8 mouse cellular contexts compared by ENCODE assay signal in genomic region chr13:94057563-94058560, GRCm38 (mm10). TPM values are rescaled to one million over a fixed set of nuclear protein-coding genes. Genes with fewer than 3 reads are reported as not detected.
A peak's percentile ranks its signal among the peaks of the same experiment; 100 is the strongest.
DNase-seq lines count a peak whose midpoint lies in the region; ATAC-seq and TF ChIP-seq lines count a peak whose summit lies in the region.

Gene Lhfpl2, plus strand, starts transcription at chr13:94057796.

- peak; percentile 75 for ATAC-seq in embryonic facial prominence, embryonic 12.5 days (ENCODE audit: insufficient number of reproducible peaks, insufficient read depth, low FRiP score, low TSS enrichment)
- peak; percentile 70 for ATAC-seq in heart, embryonic 13.5 days (ENCODE audit: extremely low read depth, insufficient number of reproducible peaks, low FRiP score, low TSS enrichment)
- ATAC-seq in neural tube, embryonic 15.5 days (ENCODE audit: low FRiP score) = peak; percentile 79

- no peaks in the 10 kb centered on the region for H3K27me3 ChIP-seq in embryonic facial prominence, embryonic 12.5 days
- no peaks in the 10 kb centered on the region for H3K27me3 ChIP-seq in heart, embryonic 13.5 days (replicated peaks)
- H3K27me3 ChIP-seq in neural tube, embryonic 15.5 days (replicated peaks) = peaks cover 49% of the 10 kb centered on the region

- no peak for TF ChIP-seq POLR2A in lung, adult 2 months (IDR thresholded peaks at IDR 0.05; ENCODE audit: borderline replicate concordance, extremely low read depth, low read depth, low read length)

- H3K4me3 ChIP-seq in embryonic facial prominence, embryonic 12.5 days = peak within 1 kb of the TSS; percentile 86
- peak within 1 kb of the TSS; percentile 79 for H3K4me3 ChIP-seq in heart, embryonic 13.5 days
- H3K4me3 ChIP-seq in lung, adult 2 months (replicated peaks; ENCODE audit: extremely low read depth, low read depth, low read length) = peak within 1 kb of the TSS; percentile 54
- H3K4me3 ChIP-seq in neural tube, embryonic 15.5 days (replicated peaks) = peak within 1 kb of the TSS; percentile 73

- DNase-seq in spleen, postnatal 10 days (ENCODE audit: low spot score in 2 of 2) = peak; percentile 16 to 27
- DNase-seq in spleen, postnatal 36 days (ENCODE audit: low spot score in 2 of 2) = no peak
- DNase-seq in kidney, postnatal 36 days = peak; percentile 49 to 73
- DNase-seq in lung, adult 2 months = peak; percentile 43
- peak; percentile 44 for DNase-seq in urinary bladder, postnatal 25 days (ENCODE audit: low spot score)

- H3K4me2 ChIP-seq in embryonic facial prominence, embryonic 12.5 days (replicated peaks) = peak within 1 kb of the TSS; percentile 69
- H3K4me2 ChIP-seq in heart, embryonic 13.5 days = peak within 1 kb of the TSS; percentile 72
- H3K4me2 ChIP-seq in neural tube, embryonic 15.5 days = peak within 1 kb of the TSS; percentile 100

- no peaks in the 10 kb centered on the region for H3K36me3 ChIP-seq in embryonic facial prominence, embryonic 12.5 days
- H3K36me3 ChIP-seq in heart, embryonic 13.5 days = 0 out of 2 replicates have a peak, but pooled peaks cover 4% of the 10 kb centered on the region
- H3K36me3 ChIP-seq in neural tube, embryonic 15.5 days = no peaks in the 10 kb centered on the region

- WGBS in embryonic facial prominence, embryonic 12.5 days = under 1% methylated on average over 81 of the region's 85 CpGs
- under 1% methylated on average over 85 of the region's 85 CpGs for WGBS in heart, embryonic 13.5 days
- 2% methylated on average over 77 of the region's 85 CpGs for WGBS in lung, adult 2 months
- WGBS in neural tube, embryonic 15.5 days = under 1% methylated on average over 66 of the region's 85 CpGs

- no peak for TF ChIP-seq CTCF in lung, adult 2 months (IDR thresholded peaks at IDR 0.05; ENCODE audit: insufficient read depth, low read length)

- no peaks in the 10 kb centered on the region for H3K9me3 ChIP-seq in embryonic facial prominence, embryonic 12.5 days
- peaks cover 6% of the 10 kb centered on the region; the same call in 1 of the 2 replicates for H3K9me3 ChIP-seq in heart, embryonic 13.5 days
- no peaks in the 10 kb centered on the region for H3K9me3 ChIP-seq in neural tube, embryonic 15.5 days (replicated peaks)

- peak within 1 kb of the TSS; percentile 95 for H3K27ac ChIP-seq in embryonic facial prominence, embryonic 12.5 days
- peak within 1 kb of the TSS; percentile 80 for H3K27ac ChIP-seq in heart, embryonic 13.5 days (replicated peaks)
- H3K27ac ChIP-seq in neural tube, embryonic 15.5 days (replicated peaks) = peak within 1 kb of the TSS; percentile 70

- H3K4me1 ChIP-seq in embryonic facial prominence, embryonic 12.5 days = peaks cover 32% of the 10 kb centered on the region
- H3K4me1 ChIP-seq in heart, embryonic 13.5 days = peaks cover 22% of the 10 kb centered on the region
- no peaks in the 10 kb centered on the region for H3K4me1 ChIP-seq in lung, adult 2 months (ENCODE audit: control insufficient read depth, insufficient read depth, low read length)
- peaks cover 26% of the 10 kb centered on the region for H3K4me1 ChIP-seq in neural tube, embryonic 15.5 days

- H3K9ac ChIP-seq in embryonic facial prominence, embryonic 12.5 days = peak within 1 kb of the TSS; percentile 94
- peak within 1 kb of the TSS; percentile 92 for H3K9ac ChIP-seq in heart, embryonic 13.5 days
- H3K9ac ChIP-seq in neural tube, embryonic 15.5 days (replicated peaks) = peak within 1 kb of the TSS; percentile 72

RNA-seq across cellular contexts. Expression of gene Lhfpl2, which starts in this region (rescaled TPM):
- 67.6 and 69.4 TPM in 2 replicates for polyA plus RNA-seq in embryonic facial prominence, embryonic 12.5 days (2016; fragmentation: Nextera tagmentation; extraction: Ambion mirVana)
- polyA plus RNA-seq in heart, embryonic 13.5 days (2015; fragmentation: Nextera tagmentation; extraction: Ambion mirVana) = 22.3 and 24.5 TPM in 2 replicates
- polyA plus RNA-seq in lung, adult 2 months (2012; rRNA removed) = 9.4 and 9.9 TPM in 2 replicates
- polyA plus RNA-seq in neural tube, embryonic 15.5 days (2015; fragmentation: Nextera tagmentation; extraction: Ambion mirVana) = 18.2 and 19.4 TPM in 2 replicates

Comparison
In these comparisons a context has a peak if more than half of its experiments do, and no peak if none do; other contexts are left out.
1. DNase-seq: peak in spleen, postnatal 10 days (2 of 2), kidney, postnatal 36 days (2 of 2), lung, adult 2 months (single experiment) and urinary bladder, postnatal 25 days (single experiment); none in spleen, postnatal 36 days (0 of 2).
2. Peak in every context shown above with its lines, with median percentiles within 50 percentile points of each other: ATAC-seq, H3K27ac ChIP-seq, H3K4me2 ChIP-seq, H3K4me3 ChIP-seq and H3K9ac ChIP-seq.